Mouse (Mus musculus) MEL (cell line): ENCODE measurements around the gene Cntn5. TPM values are rescaled to one million over a fixed set of nuclear protein-coding genes. Genes with fewer than 3 reads are reported as not detected.

Source experiments
- DNase-seq: peaks from one replicate; pipeline ENCODE4 v3.0.0; 2011; ENCODE audit warnings: low read depth, low spot score
- H3K27ac ChIP-seq: 2 replicates; pipeline ENCODE4 v1.5.1; 2012; ENCODE audit warnings: low read depth, mild to moderate bottlenecking, control low read depth, low read length, moderate library complexity; ENCODE audit not compliant: control insufficient read depth
- H3K27me3 ChIP-seq, 2 experiments: fragments of 150-350 bp in 1 of 2; sonication (generic) in 1 of 2; 2 replicates each; pipeline ENCODE4 v1.6.1; 2012; ENCODE audit warnings: low read length in 2 of 2, mild to moderate bottlenecking in 2 of 2, improper control_type of control experiment in 1 of 2, moderate library complexity in 1 of 2; ENCODE audit not compliant: insufficient read depth in 2 of 2, control insufficient read depth in 1 of 2
- H3K36me3 ChIP-seq, 2 experiments: 2 replicates each; pipeline ENCODE4 v1.6.1; 2012 to 2014; ENCODE audit warnings: low read length in 2 of 2, improper control_type of control experiment in 1 of 2, inconsistent platforms in 1 of 2, mild to moderate bottlenecking in 1 of 2; ENCODE audit not compliant: insufficient read depth in 2 of 2, control insufficient read depth in 1 of 2
- H3K4me1 ChIP-seq, 2 experiments: fragments of 150-350 bp in 1 of 2; sonication (generic) in 1 of 2; 2 replicates each; pipeline ENCODE4 v1.6.1; 2012; ENCODE audit warnings: low read length in 2 of 2, improper control_type of control experiment in 1 of 2, mild to moderate bottlenecking in 1 of 2; ENCODE audit not compliant: insufficient read depth in 2 of 2, control insufficient read depth in 1 of 2
- H3K4me3 ChIP-seq, 2 experiments: fragments of 150-350 bp in 1 of 2; sonication (generic) in 1 of 2; 2 replicates each; pipeline ENCODE4 v1.5.1; 2012; ENCODE audit warnings: low read depth in 2 of 2, low read length in 2 of 2, mild to moderate bottlenecking in 2 of 2, moderate library complexity in 2 of 2, control low read depth in 1 of 2, improper control_type of control experiment in 1 of 2; ENCODE audit not compliant: control insufficient read depth in 1 of 2, insufficient read depth in 1 of 2
- H3K79me2 ChIP-seq: 2 replicates; pipeline ENCODE4 v1.6.1; 2012; ENCODE audit warnings: mild to moderate bottlenecking, low read length, moderate library complexity; ENCODE audit not compliant: control insufficient read depth, poor library complexity, insufficient read depth
- H3K9ac ChIP-seq: 2 replicates; pipeline ENCODE4 v1.6.1; 2012; ENCODE audit warnings: low read depth, mild to moderate bottlenecking, control low read depth, low read length, moderate library complexity; ENCODE audit not compliant: control insufficient read depth, poor library complexity, severe bottlenecking
- H3K9me3 ChIP-seq: fragments of 150-350 bp; sonication (generic); replicated peaks from 2 replicates; pipeline ENCODE4 v1.6.1; 2012; ENCODE audit warnings: mild to moderate bottlenecking, low read length, improper control_type of control experiment, moderate library complexity; ENCODE audit not compliant: insufficient read depth
- BHLHE40 ChIP-seq: IDR thresholded peaks from 2 replicates; pipeline ENCODE4 v1.6.1; 2012; ENCODE audit warnings: low read depth, mild to moderate bottlenecking, inconsistent platforms, low read length, improper control_type of control experiment, borderline replicate concordance
- CHD1 ChIP-seq: IDR thresholded peaks from 2 replicates; pipeline ENCODE4 v1.6.1; 2012; ENCODE audit warnings: low read depth, mild to moderate bottlenecking, inconsistent platforms, low read length, improper control_type of control experiment
- CHD2 ChIP-seq: IDR thresholded peaks from 2 replicates; pipeline ENCODE4 v1.6.1; 2011; ENCODE audit warnings: low read length, improper control_type of control experiment
- ELF1 ChIP-seq: IDR thresholded peaks from 2 replicates; pipeline ENCODE4 v1.6.1; 2014; ENCODE audit warnings: low read depth, mild to moderate bottlenecking, inconsistent platforms, low read length, improper control_type of control experiment, moderate library complexity
- EP300 ChIP-seq, 2 experiments: IDR thresholded peaks; 2 replicates each; pipeline ENCODE4 v1.6.1; 2011; ENCODE audit warnings: improper control_type of control experiment in 2 of 2, low read length in 2 of 2, low read depth in 1 of 2, mild to moderate bottlenecking in 1 of 2
- ETS1 ChIP-seq: IDR thresholded peaks from 2 replicates; pipeline ENCODE4 v1.6.1; 2012; ENCODE audit warnings: low read depth, mild to moderate bottlenecking, inconsistent platforms, low read length, improper control_type of control experiment, moderate library complexity
- GABPA ChIP-seq: IDR thresholded peaks from 2 replicates; pipeline ENCODE4 v1.6.1; 2012; ENCODE audit warnings: low read depth, mild to moderate bottlenecking, inconsistent platforms, low read length, improper control_type of control experiment, moderate library complexity
- GATA1 ChIP-seq: IDR thresholded peaks from 2 replicates; pipeline ENCODE4 v1.6.1; 2011; ENCODE audit warnings: low read depth, low read length, improper control_type of control experiment
- KAT2A ChIP-seq: conservative IDR thresholded peaks from 2 replicates; pipeline ENCODE4 v1.6.1; 2012; ENCODE audit warnings: low read depth, low read length, improper control_type of control experiment, inconsistent platforms
- MAFK ChIP-seq: IDR thresholded peaks from 2 replicates; pipeline ENCODE4 v1.6.1; 2011; ENCODE audit warnings: low read depth, mild to moderate bottlenecking, low read length, improper control_type of control experiment, borderline replicate concordance
- MAX ChIP-seq: IDR thresholded peaks from 2 replicates; pipeline ENCODE4 v1.6.1; 2011; ENCODE audit warnings: low read length, improper control_type of control experiment
- MAZ ChIP-seq: IDR thresholded peaks from 2 replicates; pipeline ENCODE4 v1.6.1; 2012; ENCODE audit warnings: low read depth, mild to moderate bottlenecking, inconsistent platforms, low read length, improper control_type of control experiment
- MEF2A ChIP-seq: IDR thresholded peaks from 2 replicates; pipeline ENCODE4 v1.6.1; 2014; ENCODE audit warnings: low read depth, mild to moderate bottlenecking, inconsistent platforms, low read length, improper control_type of control experiment; ENCODE audit not compliant: poor library complexity, insufficient replicate concordance, severe bottlenecking; ENCODE audit errors: extremely low read depth
- MXI1 ChIP-seq: IDR thresholded peaks from 2 replicates; pipeline ENCODE4 v1.6.1; 2011; ENCODE audit warnings: mild to moderate bottlenecking, low read depth, low read length, improper control_type of control experiment
- POLR2A ChIP-seq, 2 experiments: IDR thresholded peaks; 2 replicates each; pipeline ENCODE4 v1.6.1; 2011 to 2012; ENCODE audit warnings: low read length in 2 of 2, mild to moderate bottlenecking in 2 of 2, control low read depth in 1 of 2, improper control_type of control experiment in 1 of 2, low read depth in 1 of 2, moderate library complexity in 1 of 2; ENCODE audit not compliant: control insufficient read depth in 1 of 2, insufficient read depth in 1 of 2, poor library complexity in 1 of 2
- RCOR1 ChIP-seq: IDR thresholded peaks from 2 replicates; pipeline ENCODE4 v1.6.1; 2012; ENCODE audit warnings: low read depth, mild to moderate bottlenecking, inconsistent platforms, low read length, improper control_type of control experiment
- SIN3A ChIP-seq: IDR thresholded peaks from 2 replicates; pipeline ENCODE4 v1.6.1; 2012; ENCODE audit warnings: low read length, improper control_type of control experiment, inconsistent platforms
- TAL1 ChIP-seq: IDR thresholded peaks from 2 replicates; pipeline ENCODE4 v1.6.1; 2012; ENCODE audit warnings: mild to moderate bottlenecking, inconsistent platforms, low read length, moderate library complexity, mixed read lengths
- TBP ChIP-seq: IDR thresholded peaks from 2 replicates; pipeline ENCODE4 v1.8.0; 2011; ENCODE audit warnings: low read depth, low read length, improper control_type of control experiment
- USF2 ChIP-seq, 2 experiments: IDR thresholded peaks; 2 replicates each; pipeline ENCODE4 v1.6.1; 2011 to 2012; ENCODE audit warnings: improper control_type of control experiment in 2 of 2, low read length in 2 of 2, borderline replicate concordance in 1 of 2, inconsistent platforms in 1 of 2, low read depth in 1 of 2, mild to moderate bottlenecking in 1 of 2; ENCODE audit not compliant: insufficient read depth in 1 of 2
- ZKSCAN1 ChIP-seq: IDR thresholded peaks from 2 replicates; pipeline ENCODE4 v1.6.1; 2012; ENCODE audit warnings: low read depth, mild to moderate bottlenecking, inconsistent platforms, low read length, improper control_type of control experiment, moderate library complexity
- ZMIZ1 ChIP-seq: IDR thresholded peaks from 2 replicates; pipeline ENCODE4 v1.6.1; 2012; ENCODE audit warnings: low read depth, mild to moderate bottlenecking, inconsistent platforms, low read length, improper control_type of control experiment, moderate library complexity
- ZNF384 ChIP-seq: IDR thresholded peaks from 2 replicates; pipeline ENCODE4 v1.6.1; 2012; ENCODE audit warnings: low read depth, mild to moderate bottlenecking, inconsistent platforms, low read length, improper control_type of control experiment
- polyA plus RNA-seq, 2 experiments: library from polyadenylated mRNA; stranded (reverse) in 1 of 2; unstranded in 1 of 2; fragments of >175 nt in 1 of 2; fragments of >200 nt in 1 of 2; gene quantifications; 2 replicates each; pipeline versions ENCODE4 v1.2.1 to v1.2.4; 2012; ENCODE audit warnings: low replicate concordance in 2 of 2, low read depth in 1 of 2; ENCODE audit not compliant: insufficient read length in 2 of 2, insufficient read depth in 1 of 2, missing spikeins in 1 of 2
- total RNA-seq: library from RNA; depleted of rRNA; stranded (reverse); fragments of 300-350 nt; gene quantifications from 2 replicates; pipeline ENCODE4 v1.2.3, GENCODE M21; 2012

Cntn5 gene
- total and polyA plus RNA-seq, 3 experiments: not detected

GRCm38 (mm10) chr9:10269342-10269741, 635.2 kb downstream of the Cntn5 start:
- Histone ChIP-seq H3K36me3 (no peaks in the 10 kb centered on the region), H3K79me2 (no peaks in the 10 kb centered on the region), H3K9ac (no peak overlapping the region), H3K27me3 (no peaks in the 10 kb centered on the region), H3K27ac (no peak overlapping the region), H3K4me1 (no peaks in the 10 kb centered on the region), H3K4me3 (no peak overlapping the region), H3K9me3 (no peaks in the 10 kb centered on the region)
- DNase-seq: no peak
- TF ChIP-seq CHD1 (no peak), ZKSCAN1 (no peak), ETS1 (no peak), ZMIZ1 (no peak), CHD2 (no peak), MAFK (no peak)

- Histone ChIP-seq H3K9me3 (no peaks in the 10 kb centered on the region), H3K9ac (no peak overlapping the region), H3K36me3 (no peaks in the 10 kb centered on the region), H3K4me1 (no peaks in the 10 kb centered on the region), H3K27ac (no peak overlapping the region), H3K4me3 (no peak overlapping the region), H3K79me2 (no peaks in the 10 kb centered on the region), H3K27me3 (no peaks in the 10 kb centered on the region)
- TF ChIP-seq MAZ (no peak), TBP (no peak), EP300 (IDR thresholded peaks at IDR 0.05; ENCODE audit: low read depth in 1 of 2, low read length in 2 of 2) (no peak), CHD1 (no peak), ELF1 (no peak), KAT2A (no peak), GABPA (no peak), RCOR1 (no peak), MEF2A (no peak), ZMIZ1 (no peak), ZNF384 (no peak)
- TF ChIP-seq, all 39 proteins: peak for 0
- no peak for DNase-seq
Measured at GRCm38 (mm10) chr9:10268836-10269235, 635.7 kb downstream of the Cntn5 start.

- no peaks in the 10 kb centered on the region for H3K4me1 ChIP-seq
- H3K4me3 ChIP-seq: no peak overlapping the region
- H3K27ac ChIP-seq: no peak overlapping the region
- no peak for DNase-seq
- no peaks in the 10 kb centered on the region for H3K9me3 ChIP-seq
- TF ChIP-seq MXI1 (no peak), ELF1 (no peak), MAZ (no peak), USF2 (IDR thresholded peaks at IDR 0.05; ENCODE audit: borderline replicate concordance in 1 of 2, insufficient read depth in 1 of 2, low read depth in 1 of 2, low read length in 2 of 2) (no peak), POLR2A (IDR thresholded peaks at IDR 0.05; ENCODE audit: control insufficient read depth in 1 of 2, insufficient read depth in 1 of 2, low read depth in 1 of 2, low read length in 2 of 2, poor library complexity in 1 of 2) (no peak), MEF2A (no peak), CHD2 (no peak), SIN3A (no peak), EP300 (IDR thresholded peaks at IDR 0.05; ENCODE audit: low read depth in 1 of 2, low read length in 2 of 2) (no peak), MAFK (no peak), ZMIZ1 (no peak), BHLHE40 (no peak), TAL1 (no peak), KAT2A (no peak), MAX (no peak), GATA1 (no peak)
- TF ChIP-seq, all 39 proteins: peak for 0
- no peaks in the 10 kb centered on the region for H3K36me3 ChIP-seq
- no peak overlapping the region for H3K9ac ChIP-seq
- no peaks in the 10 kb centered on the region for H3K27me3 ChIP-seq
- H3K79me2 ChIP-seq: no peaks in the 10 kb centered on the region
Measured at GRCm38 (mm10) chr9:10265616-10266015, 639.0 kb downstream of the Cntn5 start.
